Mouse (Mus musculus): ENCODE measurements around the gene Zfp874b. TPM values are rescaled to one million over a fixed set of nuclear protein-coding genes. Genes with fewer than 3 reads are reported as not detected.
"Not testable (repeated sequence)": the region's sequence is repeated elsewhere in the genome, so short reads cannot be mapped to it uniquely, and the experiment has no call there.

Zfp874b gene
- polyA plus RNA-seq (2015; fragmentation: Nextera tagmentation; extraction: Ambion mirVana) = 2.1 and 3.8 TPM in 2 replicates

DNA sequence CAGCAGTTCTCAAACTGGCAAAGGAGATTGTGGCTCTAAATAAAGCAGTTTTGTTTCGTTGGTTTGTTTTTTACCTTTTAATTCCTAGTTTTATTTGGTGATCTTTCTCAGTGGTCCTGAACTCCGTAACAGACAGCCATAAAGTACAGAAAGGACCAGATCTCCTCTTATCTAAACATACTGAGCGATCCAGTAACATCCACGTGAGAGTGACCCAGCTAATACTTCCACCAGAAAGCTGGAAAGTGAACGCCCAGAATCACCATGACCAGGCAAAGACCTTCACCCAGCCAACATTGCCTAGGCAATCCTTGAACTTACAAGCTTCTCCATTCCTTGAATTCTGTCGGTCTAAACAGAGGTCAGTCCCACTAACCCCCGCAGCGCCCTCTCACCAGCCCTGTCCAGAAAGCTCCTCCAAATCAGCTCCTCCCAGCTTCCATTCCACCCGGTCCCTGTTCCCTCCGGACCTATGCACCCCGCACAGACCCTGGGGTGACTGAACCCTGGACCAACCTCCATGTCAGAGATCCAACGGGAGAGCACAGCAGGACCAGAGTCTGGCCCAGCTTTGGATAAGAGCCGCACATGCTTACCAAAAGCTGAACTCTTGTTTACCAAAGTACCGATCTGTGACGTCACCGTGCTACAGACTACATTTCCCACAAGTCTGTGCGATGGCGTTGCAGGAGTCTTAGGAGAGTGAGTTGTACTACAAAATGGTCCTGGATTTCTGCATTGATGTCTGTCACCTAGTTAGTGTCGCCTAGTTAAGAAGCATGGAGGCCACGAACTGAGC, at the start of gene Zfp874b:
Gene Zfp874b (minus strand): TSS at position 634 of the 799 bp plus-strand sequence.
- WGBS = 2% methylated on average over 20 of the region's 20 CpGs

DNA sequence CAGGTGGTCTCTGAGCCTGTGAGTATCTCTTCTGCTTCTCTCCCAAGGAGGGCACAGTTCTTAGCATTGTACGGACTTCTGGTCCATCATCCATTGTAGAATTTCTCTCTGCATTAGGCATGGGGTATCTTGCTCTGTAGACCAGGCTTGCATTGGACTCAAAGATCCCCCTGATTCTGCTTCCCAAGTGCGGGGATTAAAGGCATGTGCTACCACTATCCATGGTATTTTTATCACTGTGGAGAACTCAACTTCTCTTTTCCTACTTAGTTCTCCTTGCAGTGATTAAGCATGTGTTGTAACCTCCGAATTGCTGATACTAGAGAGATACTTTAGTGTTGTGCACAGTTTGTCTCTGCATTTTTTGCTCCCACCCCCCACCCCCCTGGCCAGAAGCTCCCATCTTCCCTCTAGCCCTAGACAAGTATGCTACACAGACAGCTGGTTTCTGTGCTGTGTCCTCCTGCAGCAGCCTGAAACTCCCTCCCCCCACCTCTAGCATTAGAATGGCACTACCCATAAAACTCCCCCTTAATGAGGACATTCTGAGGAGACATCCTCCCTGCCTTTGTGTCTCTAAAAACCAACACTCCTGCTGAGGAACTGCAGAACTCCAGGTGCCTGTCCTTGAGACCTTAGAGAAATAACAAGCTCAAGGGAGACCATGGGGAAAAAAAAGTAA, 43.1 kb upstream of the Zfp874b start:
- Histone ChIP-seq H3K27me3 (no peaks in the 10 kb centered on the region), H3K27ac (no peak overlapping the region), H3K4me2 (no peak overlapping the region), H3K9ac (no peak overlapping the region), H3K36me3 (no peaks in the 10 kb centered on the region), H3K9me3 (no peaks in the 10 kb centered on the region), H3K4me1 (peaks cover 13% of the 10 kb centered on the region), H3K4me3 (no peak overlapping the region)
- ATAC-seq (ENCODE audit: borderline replicate concordance, extremely low read depth, low FRiP score, low TSS enrichment) = no peak
- 68% methylated on average over 3 of the region's 3 CpGs for WGBS

More for the DNA sequence above, at the start of gene Zfp874b:
- Histone ChIP-seq H3K27ac (peak within 1 kb of the TSS; percentile 60; the same call in 1 of the 2 replicates), H3K4me2 (peak within 1 kb of the TSS; percentile 74), H3K36me3 (0 out of 2 replicates have a peak, but pooled peaks cover 7% of the 10 kb centered on the region), H3K9ac (peak within 1 kb of the TSS; percentile 64), H3K27me3 (no peaks in the 10 kb centered on the region), H3K4me1 (0 out of 2 replicates have a peak, but pooled peaks cover 4% of the 10 kb centered on the region), H3K9me3 (no peaks in the 10 kb centered on the region), H3K4me3 (peak within 1 kb of the TSS; percentile 69)
- peak; percentile 97 for ATAC-seq (ENCODE audit: borderline replicate concordance, extremely low read depth, low FRiP score, low TSS enrichment)

DNA sequence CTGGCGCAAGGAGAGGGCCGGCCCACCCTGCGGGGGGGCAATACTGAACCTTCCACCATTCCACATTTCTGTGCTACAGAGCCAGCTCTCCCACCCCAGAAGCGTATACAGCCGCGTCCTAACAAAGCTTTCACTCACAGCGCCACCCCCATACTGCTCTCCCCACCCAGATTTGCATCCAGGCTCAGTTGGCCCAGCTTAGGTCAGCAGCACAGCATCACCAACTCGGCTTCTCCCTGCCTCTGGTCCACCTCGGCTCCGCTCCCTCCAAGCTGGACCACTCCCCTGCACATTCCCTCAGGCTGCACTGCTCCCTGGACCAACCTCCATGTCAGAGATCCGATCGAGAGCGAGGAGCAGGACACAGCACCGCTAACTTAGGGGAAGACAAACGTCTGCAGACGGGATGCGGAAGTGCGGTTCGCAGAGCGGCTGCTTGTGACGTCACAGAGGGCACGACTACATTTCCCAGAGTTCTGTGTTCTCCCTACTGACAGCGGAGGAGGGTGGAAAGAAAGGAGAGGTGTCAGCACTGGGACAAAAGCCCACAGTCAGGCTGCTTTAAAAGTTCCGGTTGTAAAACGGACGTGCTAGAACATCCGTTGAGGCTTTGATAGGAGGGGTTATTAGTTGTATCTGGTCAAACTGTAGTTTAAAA, 41.8 kb upstream of the Zfp874b start, which contains the start of the genes Gm26965 and Zfp87:
Gene Gm26965 (minus strand): TSS at position 399 of the 658 bp plus-strand sequence.
Gene Zfp87 (minus strand): TSS at position 425 of the 658 bp plus-strand sequence.
- H3K27me3 ChIP-seq = no peaks in the 10 kb centered on the region
- 1% methylated on average over 27 of the region's 27 CpGs for WGBS
- H3K4me2 ChIP-seq = peak within 1 kb of the TSS; percentile 74
- H3K36me3 ChIP-seq = peaks cover 1% of the 10 kb centered on the region; the same call in 1 of the 2 replicates
- H3K4me1 ChIP-seq = peaks cover 13% of the 10 kb centered on the region
- peak; percentile 99 for ATAC-seq (ENCODE audit: borderline replicate concordance, extremely low read depth, low FRiP score, low TSS enrichment)
- peak within 1 kb of the TSS; percentile 90 for H3K4me3 ChIP-seq
- H3K27ac ChIP-seq = peak within 1 kb of the TSS; percentile 62
- H3K9me3 ChIP-seq = no peaks in the 10 kb centered on the region
- peak within 1 kb of the TSS; percentile 77 for H3K9ac ChIP-seq

DNA sequence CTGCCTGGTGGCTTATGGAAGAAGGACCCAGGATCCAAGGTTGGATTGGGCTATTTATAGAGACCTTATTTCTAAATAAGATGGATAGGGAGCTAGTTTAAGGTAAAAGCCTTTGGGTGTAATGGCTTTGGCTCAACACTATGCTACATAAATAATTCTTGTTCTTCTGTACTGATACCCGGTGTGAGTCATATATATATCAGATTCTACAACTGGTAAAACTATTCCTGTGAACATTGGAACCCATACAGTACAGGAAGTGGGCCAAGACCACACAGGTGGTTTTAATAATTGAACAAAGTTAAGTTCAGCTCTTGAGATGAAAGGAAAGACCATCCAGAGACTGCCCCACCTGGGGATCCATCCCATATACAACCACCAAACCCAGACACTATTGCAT, 16.9 kb upstream of the Zfp874b start:
- Histone ChIP-seq H3K4me2 (no peak overlapping the region), H3K4me3 (0 out of 2 replicates have a peak overlapping the region, but pooled peaks have one; percentile 81), H3K36me3 (no peaks in the 10 kb centered on the region), H3K27ac (no peak overlapping the region), H3K4me1 (peaks cover 8% of the 10 kb centered on the region), H3K9ac (no peak overlapping the region), H3K27me3 (no peaks in the 10 kb centered on the region), H3K9me3 (no peaks in the 10 kb centered on the region)
- no peak for ATAC-seq (ENCODE audit: borderline replicate concordance, extremely low read depth, low FRiP score, low TSS enrichment)
- WGBS = 75% methylated on average over 1 of the region's 1 CpGs

DNA sequence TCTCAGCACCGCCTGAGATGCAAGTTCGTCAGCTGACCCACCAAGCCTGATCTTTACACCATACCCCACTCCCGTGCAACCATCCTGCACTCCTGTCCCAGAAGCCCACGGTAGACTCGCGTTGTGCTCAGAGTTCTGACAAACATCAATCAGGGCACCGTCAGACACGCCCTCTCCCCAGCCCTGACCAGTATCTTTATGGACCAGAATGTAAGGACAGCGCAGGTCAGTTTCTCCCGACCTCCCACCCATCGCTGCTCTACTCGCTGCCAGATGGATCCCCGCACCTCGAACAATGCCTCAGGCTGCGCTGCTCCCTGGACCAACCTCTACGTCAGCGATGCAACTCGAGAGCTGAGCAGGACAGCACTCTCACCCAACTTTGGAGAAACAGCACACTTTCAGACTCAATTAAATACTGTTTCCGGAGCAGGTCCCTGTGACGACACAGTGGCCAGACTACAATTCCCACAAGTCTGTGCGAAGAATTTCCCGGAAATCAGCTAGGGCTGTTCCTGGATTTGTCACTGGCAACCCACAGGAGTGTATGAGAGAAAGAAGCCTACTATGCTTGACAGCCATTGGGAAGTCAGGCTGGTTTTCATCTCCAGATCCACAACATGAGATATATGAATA, 16.1 kb upstream of the Zfp874b start, which contains the start of gene Zfp58:
Gene Zfp58 (minus strand): TSS at position 472 of the 636 bp plus-strand sequence.
- no peaks in the 10 kb centered on the region for H3K27me3 ChIP-seq
- peaks cover 2% of the 10 kb centered on the region; the same call in 1 of the 2 replicates for H3K36me3 ChIP-seq
- under 1% methylated on average over 22 of the region's 22 CpGs for WGBS
- no peaks in the 10 kb centered on the region for H3K9me3 ChIP-seq
- H3K27ac ChIP-seq = peak within 1 kb of the TSS; percentile 41; the same call in 1 of the 2 replicates
- H3K9ac ChIP-seq = peak within 1 kb of the TSS; percentile 67
- peak; percentile 95 for ATAC-seq (ENCODE audit: borderline replicate concordance, extremely low read depth, low FRiP score, low TSS enrichment)
- H3K4me1 ChIP-seq = peaks cover 8% of the 10 kb centered on the region
- peak within 1 kb of the TSS; percentile 81 for H3K4me3 ChIP-seq
- peak within 1 kb of the TSS; percentile 74 for H3K4me2 ChIP-seq

DNA sequence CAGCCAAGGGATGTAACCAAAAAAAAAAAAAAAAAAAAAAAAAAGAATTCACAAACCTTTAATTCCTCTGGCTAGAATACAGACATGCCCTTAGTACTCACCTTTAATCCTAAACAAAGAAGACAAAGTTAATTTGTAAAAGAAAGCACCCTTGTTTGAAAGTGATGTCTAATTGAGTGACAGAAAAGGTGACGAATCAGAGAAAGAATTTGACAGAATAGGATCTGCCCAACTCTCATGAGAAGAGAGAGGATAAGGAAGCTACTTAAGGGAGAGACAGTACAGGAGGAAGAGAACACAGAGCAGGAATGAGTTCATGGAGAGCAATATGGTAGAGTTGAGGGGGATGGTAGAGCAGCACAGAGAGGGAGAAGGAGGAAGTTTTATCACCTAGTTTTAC, 11.6 kb upstream of the Zfp874b start:
- Histone ChIP-seq H3K27ac (no peak overlapping the region), H3K4me2 (no peak overlapping the region), H3K4me1 (peaks cover 8% of the 10 kb centered on the region), H3K9me3 (peaks cover 9% of the 10 kb centered on the region; the same call in 1 of the 2 replicates), H3K4me3 (no peak overlapping the region), H3K27me3 (no peaks in the 10 kb centered on the region), H3K36me3 (peaks cover 44% of the 10 kb centered on the region), H3K9ac (no peak overlapping the region)
- ATAC-seq (ENCODE audit: borderline replicate concordance, extremely low read depth, low FRiP score, low TSS enrichment) = no peak
- 95% methylated on average over 1 of the region's 1 CpGs for WGBS

DNA sequence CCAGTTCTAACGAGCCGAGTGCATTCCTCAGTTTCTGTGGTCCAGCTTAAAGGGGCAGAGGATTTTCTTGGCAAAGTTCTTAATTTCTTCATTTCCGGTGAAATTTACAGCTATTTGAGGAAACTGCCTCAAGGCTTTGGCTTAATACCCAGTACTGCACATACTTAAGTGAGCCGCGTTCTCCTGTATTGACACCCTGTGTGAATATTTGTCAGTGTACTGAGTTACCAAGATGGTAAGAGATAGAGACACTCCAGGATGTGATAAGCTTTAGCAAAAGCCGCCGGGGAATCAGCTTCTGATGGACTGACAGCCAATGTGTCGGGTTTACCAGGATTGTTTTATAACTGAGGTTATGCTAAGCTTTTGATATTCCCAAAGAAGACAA, 360 bp upstream of the Zfp874b start:
- H3K27me3 ChIP-seq = no peaks in the 10 kb centered on the region
- peak overlapping the region; percentile 64 for H3K9ac ChIP-seq
- H3K9me3 ChIP-seq = no peaks in the 10 kb centered on the region
- H3K4me2 ChIP-seq = peak overlapping the region; percentile 74
- H3K36me3 ChIP-seq = 0 out of 2 replicates have a peak, but pooled peaks cover 10% of the 10 kb centered on the region
- H3K4me3 ChIP-seq = peak overlapping the region; percentile 69
- H3K4me1 ChIP-seq = 0 out of 2 replicates have a peak, but pooled peaks cover 4% of the 10 kb centered on the region
- peak; percentile 51; the same call in 1 of the 2 replicates for ATAC-seq (ENCODE audit: borderline replicate concordance, extremely low read depth, low FRiP score, low TSS enrichment)
- 30% methylated on average over 8 of the region's 8 CpGs for WGBS
- peak overlapping the region; percentile 60; the same call in 1 of the 2 replicates for H3K27ac ChIP-seq

DNA sequence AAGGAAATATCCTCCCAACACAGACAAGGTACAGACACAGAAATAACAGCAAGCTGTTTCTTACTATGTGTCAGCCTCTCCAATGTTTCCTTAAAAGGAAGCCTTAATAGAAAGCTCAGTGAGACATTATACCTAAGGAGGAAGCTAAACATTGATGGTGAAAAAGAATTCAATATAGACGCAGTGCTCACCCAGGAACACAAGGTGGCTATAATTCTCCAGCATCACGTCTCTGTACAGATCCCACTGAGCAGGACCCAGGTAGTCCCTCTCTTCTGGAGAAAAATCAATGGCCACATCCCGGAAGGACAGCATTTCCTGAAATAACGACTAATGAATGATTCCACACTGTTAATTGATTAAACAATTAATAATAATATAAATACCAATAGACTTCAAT, 2.5 kb downstream of the Zfp874b start:
- Histone ChIP-seq H3K27ac (no peak overlapping the region), H3K27me3 (no peaks in the 10 kb centered on the region), H3K36me3 (no peaks in the 10 kb centered on the region), H3K9me3 (no peaks in the 10 kb centered on the region), H3K4me1 (0 out of 2 replicates have a peak, but pooled peaks cover 4% of the 10 kb centered on the region), H3K4me3 (no peak overlapping the region), H3K4me2 (no peak overlapping the region), H3K9ac (no peak overlapping the region)
- ATAC-seq (ENCODE audit: borderline replicate concordance, extremely low read depth, low FRiP score, low TSS enrichment) = no peak
- 59% methylated on average over 4 of the region's 4 CpGs for WGBS

DNA sequence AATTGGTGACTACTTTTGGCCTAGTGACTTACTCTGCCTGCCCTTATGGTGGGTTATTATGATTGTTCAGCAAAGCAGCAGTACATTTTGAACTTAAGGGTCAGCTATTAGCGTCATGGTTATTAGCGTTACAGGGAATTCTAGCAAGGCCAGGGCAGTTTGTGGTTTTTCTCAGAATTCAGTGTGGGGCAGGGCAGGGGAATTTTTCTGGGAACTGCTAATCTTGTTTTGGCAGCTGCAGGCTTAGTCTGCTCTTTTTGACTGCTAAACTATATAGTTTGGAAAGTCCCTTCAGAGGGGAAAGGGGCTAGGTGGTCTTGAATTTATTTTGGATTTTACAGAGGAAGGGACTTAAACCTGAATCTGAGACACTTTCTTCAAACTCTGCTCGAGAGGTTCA, 14.8 kb downstream of the Zfp874b start:
- H3K4me2 ChIP-seq = no peak overlapping the region
- WGBS = 91% methylated on average over 3 of the region's 3 CpGs

DNA sequence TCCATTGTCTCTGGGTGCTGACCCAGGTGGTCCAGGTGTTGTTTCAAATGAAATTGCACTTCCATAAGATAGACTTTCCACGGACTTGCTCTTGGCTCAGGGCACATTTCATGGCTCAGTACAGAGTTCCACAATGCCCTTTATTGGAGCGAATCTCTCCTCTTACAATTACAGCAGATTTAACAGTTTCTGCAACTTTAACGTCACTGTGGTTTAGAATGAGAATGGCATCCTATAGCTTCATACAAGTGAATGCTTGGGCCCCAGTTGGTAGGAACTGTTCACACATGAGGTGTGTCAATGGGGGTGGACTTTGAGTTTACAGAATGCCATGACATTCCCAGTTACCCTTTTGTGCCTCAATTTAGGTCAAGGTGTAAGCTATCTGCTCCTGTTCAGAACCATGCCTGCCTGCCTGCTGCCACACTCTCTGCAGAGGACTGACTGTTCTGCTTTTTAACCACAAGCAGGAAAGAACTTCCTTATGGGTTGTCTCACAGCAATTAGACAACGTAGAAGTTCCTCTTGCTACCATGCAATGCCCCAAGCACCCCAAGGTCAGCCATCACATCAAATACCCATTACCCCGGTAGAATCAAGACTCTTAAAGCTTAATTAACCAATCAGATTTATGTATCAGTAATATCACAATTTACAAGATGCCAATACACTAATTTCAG, 20.4 kb downstream of the Zfp874b start:
- H3K4me3 ChIP-seq; H3K9ac ChIP-seq; H3K27me3 ChIP-seq; H3K36me3 ChIP-seq; H3K27ac ChIP-seq; H3K4me1 ChIP-seq; H3K4me2 ChIP-seq; ATAC-seq (ENCODE audit: borderline replicate concordance, extremely low read depth, low FRiP score, low TSS enrichment); H3K9me3 ChIP-seq: not testable (repeated sequence)
- WGBS = 78% methylated on average over 3 of the region's 5 CpGs

More for the DNA sequence above, 14.8 kb downstream of the Zfp874b start:
- Histone ChIP-seq H3K36me3 (peaks cover 21% of the 10 kb centered on the region), H3K4me1 (no peaks in the 10 kb centered on the region), H3K9me3 (no peaks in the 10 kb centered on the region), H3K4me3 (no peak overlapping the region), H3K9ac (no peak overlapping the region), H3K27me3 (no peaks in the 10 kb centered on the region), H3K27ac (no peak overlapping the region)
- no peak for ATAC-seq (ENCODE audit: borderline replicate concordance, extremely low read depth, low FRiP score, low TSS enrichment)
